Mouse (Mus musculus): ENCODE measurements at regions not wholly inside any gene's neighbourhood (a gene's known extent, or its start where the extent isn't known, plus 50 kb on each side); places are given as distances from the start of the nearest gene placed in this dataset.
A peak's percentile ranks its signal among the peaks of the same experiment; 100 is the strongest.

GRCm38 (mm10) chr3:130947277-130947606 lies 163.0 kb upstream of the Lef1 start:
- Histone ChIP-seq H3K27ac (no peak overlapping the region), H3K4me3 (no peak overlapping the region), H3K79me2 (replicated peaks; ENCODE audit: control insufficient read depth, insufficient read depth, low read length) (no peaks in the 10 kb centered on the region), H3K27me3 (ENCODE audit: control insufficient read depth, insufficient read depth, low read length) (no peaks in the 10 kb centered on the region), H3K4me1 (ENCODE audit: control insufficient read depth, insufficient read depth, low read length) (no peaks in the 10 kb centered on the region), H3K36me3 (ENCODE audit: control insufficient read depth, insufficient read depth, low read length) (no peaks in the 10 kb centered on the region), H3K9ac (ENCODE audit: low read depth, low read length) (no peak overlapping the region)
- intact Hi-C loops (cut with DNase I) = no loop called here
- 81% methylated on average over 4 of the region's 4 CpGs for WGBS
- DNase-seq = no peak
- TF ChIP-seq POLR2A (IDR thresholded peaks at IDR 0.05; ENCODE audit: insufficient read depth, low read depth, low read length) (no peak), EP300 (IDR thresholded peaks at IDR 0.05; ENCODE audit: insufficient read depth, low read depth, low read length) (no peak), CTCF (IDR thresholded peaks at IDR 0.05) (no peak)

DNA sequence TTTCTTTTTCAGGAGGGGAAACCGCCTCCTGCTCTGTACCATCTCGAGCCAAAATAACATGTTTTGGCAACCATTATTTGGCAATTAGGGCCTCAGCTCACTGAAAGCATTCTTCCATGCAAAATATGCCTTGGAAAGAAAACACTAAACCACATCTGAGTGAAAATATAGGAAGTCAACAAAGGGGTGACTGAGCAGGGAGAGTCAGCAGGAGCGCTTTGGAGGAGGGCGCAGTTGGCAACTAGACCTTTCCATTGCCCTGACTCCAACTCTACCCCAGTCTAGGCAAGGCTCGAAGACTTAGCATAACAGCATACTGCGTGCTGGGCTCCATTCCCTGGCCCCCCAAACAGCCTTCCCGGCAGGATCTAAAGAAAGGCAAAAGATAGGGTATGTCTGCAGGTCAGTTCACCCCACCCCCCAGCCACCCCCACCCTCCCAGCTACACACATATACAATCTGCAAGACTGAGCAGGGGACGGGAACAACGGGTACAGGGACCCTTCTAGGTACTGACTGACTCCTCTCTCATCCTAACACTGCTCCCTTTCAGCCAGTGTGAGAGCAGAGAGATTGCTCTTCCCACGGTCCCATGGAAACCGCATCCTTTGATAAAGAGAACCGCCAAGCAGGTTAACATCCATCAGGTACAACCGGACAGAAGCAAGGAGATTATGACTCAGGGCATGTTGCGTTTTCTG lies 163.5 kb upstream of the Lef1 start:
- no peak for DNase-seq
- TF ChIP-seq POLR2A (IDR thresholded peaks at IDR 0.05; ENCODE audit: insufficient read depth, low read depth, low read length) (no peak), EP300 (IDR thresholded peaks at IDR 0.05; ENCODE audit: insufficient read depth, low read depth, low read length) (no peak), CTCF (IDR thresholded peaks at IDR 0.05) (no peak)
- no peak overlapping the region for H3K9ac ChIP-seq (ENCODE audit: low read depth, low read length)
- WGBS = 85% methylated on average over 14 of the region's 14 CpGs
- intact Hi-C loops (cut with DNase I) = no loop called here
- no peaks in the 10 kb centered on the region for H3K27me3 ChIP-seq (ENCODE audit: control insufficient read depth, insufficient read depth, low read length)
- no peaks in the 10 kb centered on the region for H3K4me1 ChIP-seq (ENCODE audit: control insufficient read depth, insufficient read depth, low read length)
- H3K36me3 ChIP-seq (ENCODE audit: control insufficient read depth, insufficient read depth, low read length) = no peaks in the 10 kb centered on the region
- H3K4me3 ChIP-seq = no peak overlapping the region
- H3K79me2 ChIP-seq (replicated peaks; ENCODE audit: control insufficient read depth, insufficient read depth, low read length) = no peaks in the 10 kb centered on the region
- no peak overlapping the region for H3K27ac ChIP-seq

DNA sequence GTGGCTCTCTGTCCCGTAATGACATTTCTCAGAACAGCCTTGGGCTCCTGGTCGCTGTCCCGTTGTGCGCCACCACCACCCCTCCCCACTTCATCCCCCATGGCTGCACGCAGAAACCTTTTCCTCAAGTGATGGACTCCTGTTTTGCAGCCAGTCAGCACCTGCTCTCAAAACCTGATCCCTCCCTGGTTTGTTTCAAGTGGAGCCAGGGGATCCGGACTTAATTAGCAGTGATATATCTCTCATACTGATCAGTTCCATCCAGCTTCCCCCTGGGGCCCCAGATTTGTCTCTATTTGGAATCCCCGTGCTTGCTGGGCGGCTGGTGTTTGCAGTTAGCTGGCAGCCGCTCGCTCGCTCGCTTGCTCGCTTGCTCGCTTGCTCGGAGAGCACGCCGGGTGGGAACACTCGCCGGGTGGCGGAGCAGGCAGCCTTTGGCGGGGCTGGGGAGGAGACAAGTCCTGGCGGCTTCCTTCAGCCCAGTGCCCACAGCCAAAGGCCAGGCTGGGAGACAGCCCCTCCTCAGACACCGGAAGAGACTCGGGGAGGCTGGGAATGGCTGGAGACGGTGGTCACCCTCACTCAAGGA lies 164.3 kb upstream of the Lef1 start:
- Histone ChIP-seq H3K4me1 (ENCODE audit: control insufficient read depth, insufficient read depth, low read length) (no peaks in the 10 kb centered on the region), H3K36me3 (ENCODE audit: control insufficient read depth, insufficient read depth, low read length) (no peaks in the 10 kb centered on the region), H3K27me3 (ENCODE audit: control insufficient read depth, insufficient read depth, low read length) (no peaks in the 10 kb centered on the region), H3K9ac (ENCODE audit: low read depth, low read length) (peak overlapping the region; percentile 11), H3K4me3 (peak overlapping the region; percentile 43), H3K79me2 (replicated peaks; ENCODE audit: control insufficient read depth, insufficient read depth, low read length) (no peaks in the 10 kb centered on the region), H3K27ac (no peak overlapping the region)
- DNase-seq = peak; percentile 46 to 56
- 3% methylated on average over 25 of the region's 25 CpGs for WGBS
- intact Hi-C loops (cut with DNase I) = no loop called here
- TF ChIP-seq CTCF (IDR thresholded peaks at IDR 0.05) (no peak), POLR2A (IDR thresholded peaks at IDR 0.05; ENCODE audit: insufficient read depth, low read depth, low read length) (no peak), EP300 (IDR thresholded peaks at IDR 0.05; ENCODE audit: insufficient read depth, low read depth, low read length) (no peak)

GRCm38 (mm10) chr3:130945396-130945795 lies 164.9 kb upstream of the Lef1 start:
- H3K36me3 ChIP-seq (ENCODE audit: control insufficient read depth, insufficient read depth, low read length) = no peaks in the 10 kb centered on the region
- H3K9ac ChIP-seq (ENCODE audit: low read depth, low read length) = no peak overlapping the region
- WGBS = 43% methylated on average over 7 of the region's 7 CpGs
- intact Hi-C loops (cut with DNase I) = no loop called here
- no peak for DNase-seq
- H3K79me2 ChIP-seq (replicated peaks; ENCODE audit: control insufficient read depth, insufficient read depth, low read length) = no peaks in the 10 kb centered on the region
- no peaks in the 10 kb centered on the region for H3K27me3 ChIP-seq (ENCODE audit: control insufficient read depth, insufficient read depth, low read length)
- no peak for TF ChIP-seq CTCF (IDR thresholded peaks at IDR 0.05)
- no peak overlapping the region for H3K27ac ChIP-seq
- H3K4me3 ChIP-seq = peak overlapping the region; percentile 43; the same call in 1 of the 2 replicates
- no peaks in the 10 kb centered on the region for H3K4me1 ChIP-seq (ENCODE audit: control insufficient read depth, insufficient read depth, low read length)

DNA sequence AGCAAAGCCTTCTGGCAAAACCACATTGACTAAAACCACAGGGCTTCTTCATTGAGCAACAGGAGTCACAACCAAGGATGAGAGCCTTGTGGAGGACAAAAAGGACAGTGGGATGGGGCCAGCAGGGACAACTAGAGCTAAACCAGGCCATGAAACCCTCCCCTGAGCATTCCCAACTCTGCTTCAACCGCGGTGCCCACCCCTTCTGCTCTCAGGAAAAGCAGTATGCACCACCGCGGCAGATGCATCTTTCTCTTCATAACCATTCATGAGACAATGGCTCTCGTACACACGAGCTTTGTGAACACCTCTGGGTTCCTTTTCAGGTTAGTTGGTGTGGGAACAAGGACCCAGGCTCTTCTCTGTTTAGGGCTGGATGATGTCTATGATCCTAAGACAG lies 166.0 kb upstream of the Lef1 start:
- 98% methylated on average over 6 of the region's 6 CpGs for WGBS
- H3K9ac ChIP-seq (ENCODE audit: low read depth, low read length) = no peak overlapping the region
- no peaks in the 10 kb centered on the region for H3K79me2 ChIP-seq (replicated peaks; ENCODE audit: control insufficient read depth, insufficient read depth, low read length)

DNA sequence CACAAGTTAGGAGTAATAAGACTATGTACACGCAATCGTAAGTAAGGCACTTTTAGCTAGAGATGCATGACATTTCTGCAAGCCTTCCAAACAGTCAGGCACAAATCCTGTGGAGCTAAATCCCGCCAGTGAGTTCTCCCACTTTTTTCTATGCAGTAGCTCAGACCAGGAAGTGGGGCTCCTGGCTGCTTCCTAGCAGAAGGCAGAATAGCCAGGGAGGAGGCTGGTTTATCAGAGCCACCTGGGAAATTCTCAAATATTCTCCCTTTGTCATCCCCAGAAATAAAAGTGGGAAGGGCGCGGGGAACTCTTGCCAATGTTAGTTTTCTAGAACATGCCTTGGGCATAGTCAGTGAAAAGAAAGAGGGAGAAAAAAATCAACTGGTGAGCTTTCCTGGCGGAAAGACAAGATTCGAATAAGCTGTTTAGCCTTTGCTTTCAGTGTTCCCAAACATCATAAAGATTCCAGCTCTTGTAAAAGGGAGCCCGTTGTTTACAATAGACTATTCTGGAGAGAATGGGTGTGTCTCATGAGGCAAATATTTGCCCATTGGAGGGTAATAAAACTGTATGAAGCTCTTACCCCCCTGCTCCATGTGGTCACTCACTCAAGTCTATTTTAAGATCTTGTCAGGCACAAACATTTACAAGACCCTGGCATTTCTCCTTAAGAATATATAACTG lies 167.2 kb upstream of the Lef1 start:
- TF ChIP-seq POLR2A (IDR thresholded peaks at IDR 0.05; ENCODE audit: insufficient read depth, low read depth, low read length) (no peak), EP300 (IDR thresholded peaks at IDR 0.05; ENCODE audit: insufficient read depth, low read depth, low read length) (no peak), CTCF (IDR thresholded peaks at IDR 0.05) (no peak)
- Histone ChIP-seq H3K4me3 (no peak overlapping the region), H3K27ac (no peak overlapping the region), H3K9ac (ENCODE audit: low read depth, low read length) (no peak overlapping the region), H3K79me2 (replicated peaks; ENCODE audit: control insufficient read depth, insufficient read depth, low read length) (no peaks in the 10 kb centered on the region), H3K4me1 (ENCODE audit: control insufficient read depth, insufficient read depth, low read length) (no peaks in the 10 kb centered on the region), H3K36me3 (ENCODE audit: control insufficient read depth, insufficient read depth, low read length) (no peaks in the 10 kb centered on the region), H3K27me3 (ENCODE audit: control insufficient read depth, insufficient read depth, low read length) (no peaks in the 10 kb centered on the region)
- intact Hi-C loops (cut with DNase I) = no loop called here
- DNase-seq = no peak
- WGBS = 79% methylated on average over 8 of the region's 8 CpGs

More for the DNA sequence above, 166.0 kb upstream of the Lef1 start:
- no peaks in the 10 kb centered on the region for H3K4me1 ChIP-seq (ENCODE audit: control insufficient read depth, insufficient read depth, low read length)
- intact Hi-C loops (cut with DNase I) = no loop called here
- no peaks in the 10 kb centered on the region for H3K36me3 ChIP-seq (ENCODE audit: control insufficient read depth, insufficient read depth, low read length)
- H3K27me3 ChIP-seq (ENCODE audit: control insufficient read depth, insufficient read depth, low read length) = no peaks in the 10 kb centered on the region
- no peak overlapping the region for H3K4me3 ChIP-seq
- DNase-seq = no peak
- TF ChIP-seq CTCF (IDR thresholded peaks at IDR 0.05) (no peak), EP300 (IDR thresholded peaks at IDR 0.05; ENCODE audit: insufficient read depth, low read depth, low read length) (no peak), POLR2A (IDR thresholded peaks at IDR 0.05; ENCODE audit: insufficient read depth, low read depth, low read length) (no peak)
- no peak overlapping the region for H3K27ac ChIP-seq

Data from heart, adult 2 months (tissue).